Mouse (Mus musculus): ENCODE measurements around the gene Mtx2. TPM values are rescaled to one million over a fixed set of nuclear protein-coding genes. Genes with fewer than 3 reads are reported as not detected.

Mtx2 gene
- polyA plus RNA-seq, 1 experiment from 2014 or later = 181 TPM

GRCm38 (mm10) chr2:74850036-74850435, 24.4 kb downstream of the Mtx2 start:
- H3K4me1 ChIP-seq (replicated peaks; ENCODE audit: control insufficient read depth, insufficient read depth, low read length) = no peaks in the 10 kb centered on the region
- no peak for ATAC-seq (ENCODE audit: low FRiP score)

GRCm38 (mm10) chr2:74862070-74862476, 36.5 kb downstream of the Mtx2 start:
- no peak overlapping the region for H3K4me2 ChIP-seq (replicated peaks)
- peaks cover 6% of the 10 kb centered on the region; the same call in 1 of the 2 replicates for H3K9me3 ChIP-seq (ENCODE audit: control insufficient read depth, low read length)
- 95% methylated on average over 1 of the region's 1 CpGs for WGBS
- no peaks in the 10 kb centered on the region for H3K36me3 ChIP-seq (replicated peaks; ENCODE audit: control insufficient read depth, insufficient read depth)
- H3K4me3 ChIP-seq (replicated peaks; ENCODE audit: low read length) = no peak overlapping the region
- no peaks in the 10 kb centered on the region for H3K4me1 ChIP-seq (replicated peaks; ENCODE audit: control insufficient read depth, insufficient read depth, low read length)
- H3K9ac ChIP-seq = no peak overlapping the region
- DNase-seq (ENCODE audit: low spot score) (no peak), ATAC-seq (ENCODE audit: low FRiP score) (no peak)
- no peaks in the 10 kb centered on the region for H3K27me3 ChIP-seq (ENCODE audit: control insufficient read depth, insufficient read depth, low read length)
- no peak overlapping the region for H3K27ac ChIP-seq

More at GRCm38 (mm10) chr2:74850036-74850435, 24.4 kb downstream of the Mtx2 start:
- no peak overlapping the region for H3K4me3 ChIP-seq (replicated peaks; ENCODE audit: low read length)
- no peak overlapping the region for H3K27ac ChIP-seq
- DNase-seq (ENCODE audit: low spot score) = no peak
- 58% methylated on average over 1 of the region's 1 CpGs for WGBS
- no peak overlapping the region for H3K4me2 ChIP-seq (replicated peaks)
- H3K9ac ChIP-seq = no peak overlapping the region
- no peaks in the 10 kb centered on the region for H3K36me3 ChIP-seq (replicated peaks; ENCODE audit: control insufficient read depth, insufficient read depth)
- H3K27me3 ChIP-seq (ENCODE audit: control insufficient read depth, insufficient read depth, low read length) = no peaks in the 10 kb centered on the region
- no peaks in the 10 kb centered on the region for H3K9me3 ChIP-seq (ENCODE audit: control insufficient read depth, low read length)

- no peaks in the 10 kb centered on the region for H3K4me1 ChIP-seq (replicated peaks; ENCODE audit: control insufficient read depth, insufficient read depth, low read length)
- no peak for DNase-seq (ENCODE audit: low spot score)
These were observed 39.8 kb downstream of the Mtx2 start for GRCm38 (mm10) chr2:74865414-74865813.

GRCm38 (mm10) chr2:74874043-74874442, 48.4 kb downstream of the Mtx2 start:
- Histone ChIP-seq H3K9me3 (ENCODE audit: control insufficient read depth, low read length) (no peaks in the 10 kb centered on the region), H3K4me1 (replicated peaks; ENCODE audit: control insufficient read depth, insufficient read depth, low read length) (no peaks in the 10 kb centered on the region), H3K27ac (no peak overlapping the region), H3K9ac (no peak overlapping the region), H3K4me3 (replicated peaks; ENCODE audit: low read length) (no peak overlapping the region), H3K4me2 (replicated peaks) (no peak overlapping the region), H3K27me3 (ENCODE audit: control insufficient read depth, insufficient read depth, low read length) (no peaks in the 10 kb centered on the region), H3K36me3 (replicated peaks; ENCODE audit: control insufficient read depth, insufficient read depth) (peaks cover 17% of the 10 kb centered on the region)
- DNase-seq (ENCODE audit: low spot score) = no peak
- WGBS = 92% methylated on average over 9 of the region's 9 CpGs
- ATAC-seq (ENCODE audit: low FRiP score) = no peak

More at GRCm38 (mm10) chr2:74865414-74865813, 39.8 kb downstream of the Mtx2 start:
- Histone ChIP-seq H3K36me3 (replicated peaks; ENCODE audit: control insufficient read depth, insufficient read depth) (0 out of 2 replicates have a peak, but pooled peaks cover 1% of the 10 kb centered on the region), H3K27ac (no peak overlapping the region), H3K9me3 (ENCODE audit: control insufficient read depth, low read length) (peaks cover 6% of the 10 kb centered on the region; the same call in 1 of the 2 replicates), H3K4me3 (replicated peaks; ENCODE audit: low read length) (no peak overlapping the region), H3K4me2 (replicated peaks) (no peak overlapping the region), H3K9ac (no peak overlapping the region), H3K27me3 (ENCODE audit: control insufficient read depth, insufficient read depth, low read length) (no peaks in the 10 kb centered on the region)
- no peak for ATAC-seq (ENCODE audit: low FRiP score)

- no peaks in the 10 kb centered on the region for H3K36me3 ChIP-seq (replicated peaks; ENCODE audit: control insufficient read depth, insufficient read depth)
- H3K9me3 ChIP-seq (ENCODE audit: control insufficient read depth, low read length) = no peaks in the 10 kb centered on the region
- H3K4me1 ChIP-seq (replicated peaks; ENCODE audit: control insufficient read depth, insufficient read depth, low read length) = no peaks in the 10 kb centered on the region
- peak overlapping the region; percentile 70 for H3K27ac ChIP-seq
- no peaks in the 10 kb centered on the region for H3K27me3 ChIP-seq (ENCODE audit: control insufficient read depth, insufficient read depth, low read length)
- H3K9ac ChIP-seq = no peak overlapping the region
- no peak overlapping the region for H3K4me3 ChIP-seq (replicated peaks; ENCODE audit: low read length)
- no peak overlapping the region for H3K4me2 ChIP-seq (replicated peaks)
- ATAC-seq (ENCODE audit: low FRiP score) (peak; percentile 62; the same call in 1 of the 2 replicates), DNase-seq (ENCODE audit: low spot score) (peak; percentile 46)
- WGBS = 70% methylated on average over 9 of the region's 9 CpGs
These were observed 58.8 kb downstream of the Mtx2 start for GRCm38 (mm10) chr2:74884357-74884756.

- ATAC-seq (ENCODE audit: low FRiP score) = no peak
- Histone ChIP-seq H3K9ac (no peak overlapping the region), H3K36me3 (replicated peaks; ENCODE audit: control insufficient read depth, insufficient read depth) (no peaks in the 10 kb centered on the region), H3K4me2 (replicated peaks) (no peak overlapping the region), H3K27ac (no peak overlapping the region), H3K9me3 (ENCODE audit: control insufficient read depth, low read length) (no peaks in the 10 kb centered on the region), H3K4me1 (replicated peaks; ENCODE audit: control insufficient read depth, insufficient read depth, low read length) (no peaks in the 10 kb centered on the region), H3K4me3 (replicated peaks; ENCODE audit: low read length) (no peak overlapping the region), H3K27me3 (ENCODE audit: control insufficient read depth, insufficient read depth, low read length) (no peaks in the 10 kb centered on the region)
- no peak for DNase-seq (ENCODE audit: low spot score)
- 73% methylated on average over 5 of the region's 5 CpGs for WGBS
These were observed 66.3 kb downstream of the Mtx2 start for GRCm38 (mm10) chr2:74891868-74892267.

- ATAC-seq (ENCODE audit: low FRiP score) (no peak), DNase-seq (ENCODE audit: low spot score) (no peak)
- H3K9me3 ChIP-seq (ENCODE audit: control insufficient read depth, low read length) = no peaks in the 10 kb centered on the region
- H3K9ac ChIP-seq = no peak overlapping the region
- no peaks in the 10 kb centered on the region for H3K4me1 ChIP-seq (replicated peaks; ENCODE audit: control insufficient read depth, insufficient read depth, low read length)
- H3K4me3 ChIP-seq (replicated peaks; ENCODE audit: low read length) = no peak overlapping the region
- no peaks in the 10 kb centered on the region for H3K27me3 ChIP-seq (ENCODE audit: control insufficient read depth, insufficient read depth, low read length)
- no peak overlapping the region for H3K27ac ChIP-seq
- no peaks in the 10 kb centered on the region for H3K36me3 ChIP-seq (replicated peaks; ENCODE audit: control insufficient read depth, insufficient read depth)
- 52% methylated on average over 7 of the region's 7 CpGs for WGBS
- H3K4me2 ChIP-seq (replicated peaks) = no peak overlapping the region
These were observed 67.4 kb downstream of the Mtx2 start for GRCm38 (mm10) chr2:74892881-74893615.

GRCm38 (mm10) chr2:74894061-74894460, 68.5 kb downstream of the Mtx2 start:
- 70% methylated on average over 2 of the region's 2 CpGs for WGBS

GRCm38 (mm10) chr2:74899973-74900372, 74.4 kb downstream of the Mtx2 start:
- no peaks in the 10 kb centered on the region for H3K27me3 ChIP-seq (ENCODE audit: control insufficient read depth, insufficient read depth, low read length)
- H3K9me3 ChIP-seq (ENCODE audit: control insufficient read depth, low read length) = no peaks in the 10 kb centered on the region
- H3K4me2 ChIP-seq (replicated peaks) = no peak overlapping the region
- WGBS = 22% methylated on average over 5 of the region's 5 CpGs
- no peak overlapping the region for H3K9ac ChIP-seq
- DNase-seq (ENCODE audit: low spot score) (no peak), ATAC-seq (ENCODE audit: low FRiP score) (no peak)
- no peak overlapping the region for H3K27ac ChIP-seq
- no peaks in the 10 kb centered on the region for H3K36me3 ChIP-seq (replicated peaks; ENCODE audit: control insufficient read depth, insufficient read depth)
- no peak overlapping the region for H3K4me3 ChIP-seq (replicated peaks; ENCODE audit: low read length)
- H3K4me1 ChIP-seq (replicated peaks; ENCODE audit: control insufficient read depth, insufficient read depth, low read length) = no peaks in the 10 kb centered on the region

More at GRCm38 (mm10) chr2:74894061-74894460, 68.5 kb downstream of the Mtx2 start:
- H3K27me3 ChIP-seq (ENCODE audit: control insufficient read depth, insufficient read depth, low read length) = no peaks in the 10 kb centered on the region
- H3K4me3 ChIP-seq (replicated peaks; ENCODE audit: low read length) = no peak overlapping the region
- no peak overlapping the region for H3K27ac ChIP-seq
- H3K4me1 ChIP-seq (replicated peaks; ENCODE audit: control insufficient read depth, insufficient read depth, low read length) = no peaks in the 10 kb centered on the region
- no peaks in the 10 kb centered on the region for H3K36me3 ChIP-seq (replicated peaks; ENCODE audit: control insufficient read depth, insufficient read depth)
- H3K9ac ChIP-seq = no peak overlapping the region
- no peak for DNase-seq (ENCODE audit: low spot score)
- ATAC-seq (ENCODE audit: low FRiP score) = no peak
- H3K4me2 ChIP-seq (replicated peaks) = no peak overlapping the region
- H3K9me3 ChIP-seq (ENCODE audit: control insufficient read depth, low read length) = no peaks in the 10 kb centered on the region
